Mouse (Mus musculus) layer of hippocampus, postnatal 10 days (tissue): ENCODE data around the gene Gm15737. TPM values are rescaled to one million over a fixed set of nuclear protein-coding genes. Genes with fewer than 3 reads are reported as not detected.

Experiments
- DNase-seq, 2 experiments: peaks; one replicate each; pipeline ENCODE4 v3.0.0; 2021; ENCODE audit warnings: low spot score in 2 of 2
- long read RNA-seq: library from polyadenylated mRNA; stranded (forward); transcript quantifications from one replicate; pipeline ENCODE4 v2.0.0, GENCODE M21; 2023
- total RNA-seq, 2 experiments: library from RNA; stranded (reverse); gene quantifications; 2 replicates each; pipeline ENCODE4 v1.2.3; 2021

Gene Gm15737
- not detected for total RNA-seq
- long read RNA-seq: 0 reads

- no peak for DNase-seq
These were observed at the start of gene Gm15737 for GRCm38 (mm10) chr6:92869089-92869581. Gene Gm15737, plus strand, starts transcription at chr6:92869357.

GRCm38 (mm10) chr6:92821606-92822005, 47.6 kb upstream of the Gm15737 start:
- DNase-seq: no peak

GRCm38 (mm10) chr6:92822006-92822405, 47.2 kb upstream of the Gm15737 start:
- DNase-seq: no peak

GRCm38 (mm10) chr6:92823991-92824390, 45.2 kb upstream of the Gm15737 start:
- DNase-seq: no peak

- DNase-seq: no peak
These were observed 42.6 kb upstream of the Gm15737 start for GRCm38 (mm10) chr6:92826561-92826960.

GRCm38 (mm10) chr6:92827360-92827759, 41.8 kb upstream of the Gm15737 start:
- no peak for DNase-seq

GRCm38 (mm10) chr6:92829148-92829547, 40.0 kb upstream of the Gm15737 start:
- DNase-seq: no peak

- DNase-seq: no peak
These were observed 38.1 kb upstream of the Gm15737 start for GRCm38 (mm10) chr6:92831106-92831505.

- DNase-seq: no peak
These were observed 27.2 kb upstream of the Gm15737 start for GRCm38 (mm10) chr6:92842000-92842399.

GRCm38 (mm10) chr6:92843474-92843873, 25.7 kb upstream of the Gm15737 start:
- no peak for DNase-seq

- no peak for DNase-seq
These were observed 23.3 kb upstream of the Gm15737 start for GRCm38 (mm10) chr6:92845898-92846297.

- DNase-seq: no peak
These were observed 22.5 kb upstream of the Gm15737 start for GRCm38 (mm10) chr6:92846614-92847013.

- no peak for DNase-seq
These were observed 19.9 kb upstream of the Gm15737 start for GRCm38 (mm10) chr6:92849208-92849607.

- DNase-seq: peak; percentile 55 to 64
These were observed 18.9 kb upstream of the Gm15737 start for GRCm38 (mm10) chr6:92850250-92850649.

GRCm38 (mm10) chr6:92854873-92855272, 14.3 kb upstream of the Gm15737 start:
- DNase-seq: no peak

GRCm38 (mm10) chr6:92857761-92858160, 11.4 kb upstream of the Gm15737 start:
- DNase-seq: no peak

- DNase-seq: no peak
These were observed 10.2 kb upstream of the Gm15737 start for GRCm38 (mm10) chr6:92858721-92859510.

GRCm38 (mm10) chr6:92860285-92860912, 8.8 kb upstream of the Gm15737 start:
- DNase-seq: no peak

GRCm38 (mm10) chr6:92862599-92862998, 6.6 kb upstream of the Gm15737 start:
- DNase-seq: no peak

GRCm38 (mm10) chr6:92869582-92870219, 544 bp downstream of the Gm15737 start:
- no peak for DNase-seq

GRCm38 (mm10) chr6:92871813-92872212, 2.7 kb downstream of the Gm15737 start:
- DNase-seq: no peak

GRCm38 (mm10) chr6:92872766-92873165, 3.6 kb downstream of the Gm15737 start:
- no peak for DNase-seq
